15 mouse cellular contexts compared by ENCODE assay signal in the genomic region with DNA sequence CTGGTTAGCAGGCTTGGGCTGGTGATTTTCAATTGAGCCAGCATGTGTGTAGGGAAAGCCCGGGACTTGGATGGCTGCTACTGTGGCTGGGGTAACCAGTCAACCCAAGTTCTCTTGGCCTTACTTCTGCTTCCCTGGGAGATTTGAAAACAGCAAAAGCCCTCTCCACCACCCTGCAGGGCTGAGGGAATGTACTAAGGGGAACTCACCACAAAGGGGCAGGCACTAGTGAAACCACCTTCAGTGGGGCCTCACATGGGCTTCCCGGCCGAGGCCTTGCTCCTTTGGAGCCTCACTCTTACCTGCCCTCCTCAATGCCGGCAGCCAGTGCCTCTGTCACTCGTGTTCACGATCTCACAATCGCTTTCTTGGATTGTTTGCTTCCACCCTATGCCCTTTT. TPM values are rescaled to one million over a fixed set of nuclear protein-coding genes. Genes with fewer than 3 reads are reported as not detected.
A peak's percentile ranks its signal among the peaks of the same experiment; 100 is the strongest.
DNase-seq lines count a peak whose midpoint lies in the region; ATAC-seq and TF ChIP-seq lines count a peak whose summit lies in the region.
"Had no signal": no experiment of that assay in that cellular context is flagged by ENCODE, and none has a peak within 500 bp of the region (broad histone marks: within the 10 kb centered on the region; RNA-seq: fewer than 3 reads in every experiment).

No protein-coding gene starts in this region.

- peak overlapping the region; percentile 90; the same call in 1 of the 2 replicates for H3K9ac ChIP-seq in heart, embryonic 11.5 days (ENCODE audit: low read depth, low read length)
- H3K9ac ChIP-seq: embryonic facial prominence, embryonic 12.5 days; limb, embryonic 12.5 days had no signal

- intact Hi-C loops in left cerebral cortex, adult 2 months (cut with DNase I), result no loop called here

- DNase-seq in heart, adult 8-10 months (ENCODE audit: low spot score), result no peak
- DNase-seq in layer of hippocampus, adult 2 months (ENCODE audit: low spot score in 2 of 2), result no peak
- no peak for DNase-seq in layer of hippocampus, adult 9-10 months (ENCODE audit: low spot score)
- no peak for DNase-seq in spleen, adult 2 months (ENCODE audit: low read depth in 1 of 2, low spot score in 2 of 2)
- DNase-seq in left cerebral cortex, adult 2 months (ENCODE audit: extremely low spot score in 1 of 2, low spot score in 2 of 2), result no peak
- no peak for DNase-seq in cerebellum, postnatal 14 days
- DNase-seq: adrenal gland, postnatal 25 days; cerebellum, adult 9-10 months; lung, postnatal 36 days had no signal

- no peak for ATAC-seq in heart, embryonic 11.5 days (replicated peaks; ENCODE audit: insufficient number of reproducible peaks, low FRiP score, low TSS enrichment)
- peak; percentile 65 for ATAC-seq in granulocyte monocyte progenitor cell, adult 5-6 weeks (replicated peaks; ENCODE audit: poor library complexity, severe bottlenecking)
- ATAC-seq: intestine, embryonic 16.5 days had no signal

- TF ChIP-seq CTCF in layer of hippocampus, adult 2 months (conservative IDR thresholded peaks at IDR 0.05), result no peak
- no peak for TF ChIP-seq CTCF in spleen, adult 2 months (IDR thresholded peaks at IDR 0.05; ENCODE audit: extremely low read depth, insufficient read depth, insufficient read length, insufficient replicate concordance)
- TF ChIP-seq CTCF in left cerebral cortex, adult 2 months (IDR thresholded peaks at IDR 0.05), result no peak

- TF ChIP-seq POLR2A in spleen, adult 2 months (IDR thresholded peaks at IDR 0.05; ENCODE audit: low read depth, low read length), result no peak

- H3K4me1 ChIP-seq in heart, embryonic 11.5 days (ENCODE audit: control insufficient read depth, insufficient read depth, low read length), result peaks cover 8% of the 10 kb centered on the region; the same call in 1 of the 2 replicates
- peaks cover 4% of the 10 kb centered on the region; the same call in 1 of the 2 replicates for H3K4me1 ChIP-seq in spleen, adult 2 months (ENCODE audit: control insufficient read depth, insufficient read depth, insufficient read length)

- H3K4me3 ChIP-seq in heart, embryonic 11.5 days (ENCODE audit: low read depth, low read length), result peak overlapping the region; percentile 85
- H3K4me3 ChIP-seq in layer of hippocampus, adult 2 months, result peak overlapping the region; percentile 75
- H3K4me3 ChIP-seq in spleen, adult 2 months (ENCODE audit: extremely low read depth, insufficient read depth, insufficient read length), result peak overlapping the region; percentile 14; the same call in 1 of the 2 replicates
- H3K4me3 ChIP-seq in left cerebral cortex, adult 2 months, result no peak overlapping the region
- H3K4me3 ChIP-seq: embryonic facial prominence, embryonic 12.5 days; limb, embryonic 12.5 days had no signal

- WGBS in heart, embryonic 11.5 days (ENCODE audit: insufficient replicate concordance), result 70% methylated on average over 7 of the region's 7 CpGs
- WGBS in spleen, adult 2 months, result 39% methylated on average over 7 of the region's 7 CpGs

- H3K36me3 ChIP-seq in heart, embryonic 11.5 days (ENCODE audit: control insufficient read depth, insufficient read depth, low read length), result no peaks in the 10 kb centered on the region
- H3K36me3 ChIP-seq in spleen, adult 2 months (ENCODE audit: control insufficient read depth, insufficient read depth, low read length), result no peaks in the 10 kb centered on the region
- H3K36me3 ChIP-seq: embryonic facial prominence, embryonic 12.5 days; limb, embryonic 12.5 days had no signal

- H3K9me3 ChIP-seq in heart, embryonic 11.5 days (replicated peaks; ENCODE audit: control insufficient read depth, low read length), result no peaks in the 10 kb centered on the region
- H3K9me3 ChIP-seq: embryonic facial prominence, embryonic 12.5 days; limb, embryonic 12.5 days had no signal

- peaks cover 16% of the 10 kb centered on the region for H3K27me3 ChIP-seq in heart, embryonic 11.5 days (ENCODE audit: control insufficient read depth, insufficient read depth, low read length)
- peaks cover 9% of the 10 kb centered on the region; the same call in 1 of the 2 replicates for H3K27me3 ChIP-seq in spleen, adult 2 months (ENCODE audit: control insufficient read depth, insufficient read depth, low read length)

- H3K27ac ChIP-seq in heart, embryonic 11.5 days (ENCODE audit: low read depth, low read length), result peak overlapping the region; percentile 66
- H3K27ac ChIP-seq in layer of hippocampus, adult 2 months, result peak overlapping the region; percentile 84; the same call in 1 of the 2 replicates
- peak overlapping the region; percentile 58; the same call in 1 of the 2 replicates for H3K27ac ChIP-seq in spleen, adult 2 months (ENCODE audit: insufficient read depth, low read length)
- H3K27ac ChIP-seq in left cerebral cortex, adult 2 months, result no peak overlapping the region
- H3K27ac ChIP-seq: embryonic facial prominence, embryonic 12.5 days; limb, embryonic 12.5 days had no signal

- H3K4me2 ChIP-seq in heart, embryonic 11.5 days, result peak overlapping the region; percentile 99
- H3K4me2 ChIP-seq: embryonic facial prominence, embryonic 12.5 days had no signal

RNA-seq across cellular contexts. Expression of a gene that starts 2.0 kb away (rescaled TPM):
- polyA plus RNA-seq in heart, embryonic 11.5 days (2014; fragmentation: Nextera tagmentation; extraction: Ambion mirVana), result 11.9 and 12.1 TPM in 2 replicates
- total RNA-seq in heart, adult 8-10 months (2022), result 1 to 10 TPM; 2.0 to 2.7 (median 2.3) TPM
- total RNA-seq in layer of hippocampus, adult 2 months (2021), result 10 to 100 TPM; 31.7 to 34.8 TPM
- 0.24 and 0.98 TPM in 2 replicates for total RNA-seq in granulocyte monocyte progenitor cell, adult 5-6 weeks (2014; fragmentation: Nextera tagmentation)
- total RNA-seq in granulocyte monocyte progenitor cell, adult 5-6 weeks (2017), result 1.5 TPM in 1 of 2 replicates, not detected in the other
- polyA plus RNA-seq in spleen, adult 2 months (2012; rRNA removed), result 53.8 and 55.2 TPM in 2 replicates
- total RNA-seq in left cerebral cortex, adult 2 months (2021), result 10 to 100 TPM; 27.5 to 28.2 TPM

RNA-seq across cellular contexts. Expression of a gene that starts 39.3 kb away (rescaled TPM):
- 21.8 and 22.4 TPM in 2 replicates for polyA plus RNA-seq in heart, embryonic 11.5 days (2014; fragmentation: Nextera tagmentation; extraction: Ambion mirVana)
- total RNA-seq in heart, adult 8-10 months (2022), result 1 to 10 TPM; 6.9 to 9.2 (median 7.7) TPM
- 10 to 100 TPM; 16.5 to 18.5 TPM for total RNA-seq in layer of hippocampus, adult 2 months (2021)
- total RNA-seq in granulocyte monocyte progenitor cell, adult 5-6 weeks (2014; fragmentation: Nextera tagmentation), result 23.2 and 34.3 TPM in 2 replicates
- total RNA-seq in granulocyte monocyte progenitor cell, adult 5-6 weeks (2017), result 16.2 and 18.6 TPM in 2 replicates
- 7.2 and 8.8 TPM in 2 replicates for polyA plus RNA-seq in spleen, adult 2 months (2012; rRNA removed)
- 1 to 10 TPM; 9.0 to 9.2 TPM for total RNA-seq in left cerebral cortex, adult 2 months (2021)
- total RNA-seq: neutrophil, adult 5-6 weeks had no signal

Comparison
In these comparisons a context has a peak if more than half of its experiments do, and no peak if none do; other contexts are left out.
1. RNA of a gene that starts 2.0 kb away (total RNA-seq): 31.7 to 34.8 TPM in layer of hippocampus, adult 2 months and 27.5 to 28.2 TPM in left cerebral cortex, adult 2 months; 2.0 to 2.7 TPM in heart, adult 8-10 months and 0.24 to 1.5 TPM in granulocyte monocyte progenitor cell, adult 5-6 weeks; every median in the first group is over 4 times any median in the second.